29 mouse cellular contexts compared by ENCODE assay signal in the genomic region with DNA sequence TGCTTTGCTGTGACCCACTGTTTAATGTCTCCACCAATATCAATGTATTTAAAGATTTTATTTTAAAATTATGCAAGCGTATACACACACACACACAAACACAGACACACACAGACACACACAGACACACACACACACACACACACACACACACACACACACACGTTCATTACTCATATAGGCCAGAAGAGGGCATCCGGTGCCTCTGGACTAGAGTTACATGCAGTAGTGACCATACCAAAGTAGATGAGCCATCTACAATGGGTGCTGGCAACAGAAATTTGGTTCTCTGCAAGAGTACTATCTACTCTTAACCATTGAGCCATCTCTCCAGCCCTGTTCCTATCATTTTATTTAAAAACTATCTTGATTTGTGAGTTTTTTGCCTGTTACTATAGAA.
A peak's percentile ranks its signal among the peaks of the same experiment; 100 is the strongest.
DNase-seq lines count a peak whose midpoint lies in the region; ATAC-seq and TF ChIP-seq lines count a peak whose summit lies in the region.
"Had no signal": no experiment of that assay in that cellular context is flagged by ENCODE, and none has a peak within 500 bp of the region (broad histone marks: within the 10 kb centered on the region; RNA-seq: fewer than 3 reads in every experiment).

No protein-coding gene starts in this region.

- no peak overlapping the region for H3K9ac ChIP-seq in forebrain, postnatal 0 days
- H3K9ac ChIP-seq in forebrain, embryonic 16.5 days (replicated peaks; ENCODE audit: low read depth, low read length): no peak overlapping the region
- no peak overlapping the region for H3K9ac ChIP-seq in lung, embryonic 14.5 days
- no peak overlapping the region for H3K9ac ChIP-seq in stomach, postnatal 0 days (ENCODE audit: low read length)
- H3K9ac ChIP-seq: embryonic facial prominence, embryonic 13.5 days; forebrain, embryonic 15.5 days; hindbrain, embryonic 13.5 days; limb, embryonic 13.5 days; liver, embryonic 13.5 days; neural tube, embryonic 15.5 days; stomach, embryonic 15.5 days had no signal

- no peak overlapping the region for H3K27ac ChIP-seq in forebrain, postnatal 0 days (ENCODE audit: low read depth, low read length)
- no peak overlapping the region for H3K27ac ChIP-seq in forebrain, embryonic 16.5 days (ENCODE audit: low read length)
- no peak overlapping the region for H3K27ac ChIP-seq in kidney, adult 2 months (ENCODE audit: insufficient read depth, low read depth, low read length)
- no peak overlapping the region for H3K27ac ChIP-seq in lung, embryonic 14.5 days (ENCODE audit: low read depth)
- no peak overlapping the region for H3K27ac ChIP-seq in stomach, postnatal 0 days (replicated peaks)
- H3K27ac ChIP-seq: embryonic facial prominence, embryonic 13.5 days; forebrain, embryonic 10.5 days; forebrain, embryonic 15.5 days; hindbrain, embryonic 13.5 days; limb, embryonic 13.5 days; liver, embryonic 13.5 days; macrophage; neural tube, embryonic 15.5 days; stomach, embryonic 15.5 days had no signal

- TF ChIP-seq CTCF in forebrain, postnatal 0 days (IDR thresholded peaks at IDR 0.05; ENCODE audit: low read depth): peak; percentile 33; the same call in 1 of the 2 replicates
- 0 out of 2 replicates have a peak, but pooled peaks have one; percentile 2 for TF ChIP-seq CTCF in kidney, adult 2 months (conservative IDR thresholded peaks at IDR 0.05; ENCODE audit: insufficient read depth, insufficient read length, low read depth, low read length)
- TF ChIP-seq CTCF in lung, embryonic 14.5 days (IDR thresholded peaks at IDR 0.05; ENCODE audit: low read depth): peak; percentile 46
- peak; percentile 53 for TF ChIP-seq CTCF in stomach, postnatal 0 days (IDR thresholded peaks at IDR 0.05; ENCODE audit: low read depth)

- no peak for TF ChIP-seq EP300 in stomach, postnatal 0 days (optimal IDR thresholded peaks at IDR 0.05)

- no peaks in the 10 kb centered on the region for H3K36me3 ChIP-seq in forebrain, postnatal 0 days (ENCODE audit: insufficient read depth)
- no peaks in the 10 kb centered on the region for H3K36me3 ChIP-seq in forebrain, embryonic 16.5 days (ENCODE audit: control insufficient read depth, insufficient read depth)
- H3K36me3 ChIP-seq in kidney, adult 2 months (ENCODE audit: control insufficient read depth, insufficient read depth, low read length): no peaks in the 10 kb centered on the region
- H3K36me3 ChIP-seq in lung, embryonic 14.5 days (ENCODE audit: insufficient read depth): no peaks in the 10 kb centered on the region
- no peaks in the 10 kb centered on the region for H3K36me3 ChIP-seq in stomach, postnatal 0 days (ENCODE audit: control insufficient read depth, insufficient read depth, low read length)
- H3K36me3 ChIP-seq: embryonic facial prominence, embryonic 13.5 days; forebrain, embryonic 10.5 days; forebrain, embryonic 15.5 days; heart, embryonic 10.5 days; hindbrain, embryonic 13.5 days; limb, embryonic 13.5 days; liver, embryonic 13.5 days; neural tube, embryonic 15.5 days; stomach, embryonic 15.5 days had no signal

- DNase-seq in forebrain, postnatal 0 days: no peak
- DNase-seq in kidney, adult 2 months: no peak
- no peak for DNase-seq in kidney, adult 9 months
- no peak for DNase-seq in lung, embryonic 14.5 days
- DNase-seq in lung, postnatal 25 days (ENCODE audit: low spot score): no peak
- DNase-seq in stomach, postnatal 0 days (ENCODE audit: low spot score): no peak
- DNase-seq in adrenal gland, adult 2 months: no peak
- DNase-seq: adrenal gland, postnatal 25 days; cerebellum, adult 18-20 months; cerebellum, postnatal 10 days; gastrocnemius, postnatal 14 days; heart, postnatal 4 days; kidney, adult 8-10 months; kidney, postnatal 14 days; liver, embryonic 13.5 days; midbrain, embryonic 14.5 days; right cerebral cortex, postnatal 25 days; thymus, postnatal 14 days had no signal

- H3K4me2 ChIP-seq in forebrain, postnatal 0 days (ENCODE audit: low read depth): no peak overlapping the region
- H3K4me2 ChIP-seq in forebrain, embryonic 16.5 days (ENCODE audit: low read length): no peak overlapping the region
- H3K4me2 ChIP-seq in lung, embryonic 14.5 days: no peak overlapping the region
- H3K4me2 ChIP-seq in stomach, postnatal 0 days (replicated peaks; ENCODE audit: low read depth): no peak overlapping the region
- H3K4me2 ChIP-seq: embryonic facial prominence, embryonic 13.5 days; forebrain, embryonic 15.5 days; hindbrain, embryonic 13.5 days; limb, embryonic 13.5 days; liver, embryonic 13.5 days; neural tube, embryonic 15.5 days; stomach, embryonic 15.5 days had no signal

- no peaks in the 10 kb centered on the region for H3K27me3 ChIP-seq in forebrain, postnatal 0 days (ENCODE audit: insufficient read depth, low read length)
- H3K27me3 ChIP-seq in forebrain, embryonic 16.5 days (replicated peaks; ENCODE audit: control insufficient read depth, insufficient read depth, low read length): no peaks in the 10 kb centered on the region
- no peaks in the 10 kb centered on the region for H3K27me3 ChIP-seq in kidney, adult 2 months (replicated peaks; ENCODE audit: control insufficient read depth, insufficient read depth, low read length)
- no peaks in the 10 kb centered on the region for H3K27me3 ChIP-seq in lung, embryonic 14.5 days (ENCODE audit: insufficient read depth, low read length)
- H3K27me3 ChIP-seq in stomach, postnatal 0 days (ENCODE audit: control insufficient read depth, insufficient read depth, low read length): no peaks in the 10 kb centered on the region
- H3K27me3 ChIP-seq: embryonic facial prominence, embryonic 13.5 days; forebrain, embryonic 15.5 days; hindbrain, embryonic 13.5 days; liver, embryonic 13.5 days; stomach, embryonic 15.5 days had no signal

- H3K9me3 ChIP-seq in forebrain, postnatal 0 days (ENCODE audit: low read length): no peaks in the 10 kb centered on the region
- H3K9me3 ChIP-seq in forebrain, embryonic 16.5 days (ENCODE audit: control insufficient read depth, low read length): no peaks in the 10 kb centered on the region
- no peaks in the 10 kb centered on the region for H3K9me3 ChIP-seq in lung, embryonic 14.5 days (ENCODE audit: low read depth, low read length)
- no peaks in the 10 kb centered on the region for H3K9me3 ChIP-seq in stomach, postnatal 0 days (ENCODE audit: control insufficient read depth, low read length)
- H3K9me3 ChIP-seq: embryonic facial prominence, embryonic 13.5 days; forebrain, embryonic 10.5 days; forebrain, embryonic 15.5 days; heart, embryonic 10.5 days; hindbrain, embryonic 13.5 days; liver, embryonic 13.5 days; stomach, embryonic 15.5 days had no signal

- ATAC-seq in forebrain, postnatal 0 days: no peak
- ATAC-seq in forebrain, embryonic 16.5 days: no peak
- no peak for ATAC-seq in lung, embryonic 14.5 days (ENCODE audit: insufficient read depth)
- ATAC-seq in stomach, postnatal 0 days (ENCODE audit: low FRiP score, low TSS enrichment): no peak
- ATAC-seq: forebrain, embryonic 15.5 days; inflammation-experienced regulatory T-cells, adult 6 months had no signal

- 77% methylated on average over 3 of the region's 3 CpGs for WGBS in forebrain, postnatal 0 days
- 79% methylated on average over 3 of the region's 3 CpGs for WGBS in forebrain, embryonic 16.5 days
- WGBS in kidney, adult 2 months: 75% methylated on average over 3 of the region's 3 CpGs
- 76% methylated on average over 3 of the region's 3 CpGs for WGBS in lung, embryonic 14.5 days
- 68% methylated on average over 3 of the region's 3 CpGs for WGBS in stomach, postnatal 0 days

- TF ChIP-seq POLR2A in kidney, adult 2 months (IDR thresholded peaks at IDR 0.05; ENCODE audit: low read depth, low read length): no peak

- no peak overlapping the region for H3K4me3 ChIP-seq in forebrain, postnatal 0 days (ENCODE audit: low read depth, low read length)
- H3K4me3 ChIP-seq in forebrain, embryonic 16.5 days (replicated peaks; ENCODE audit: low read length): no peak overlapping the region
- H3K4me3 ChIP-seq in kidney, adult 2 months (ENCODE audit: insufficient read depth, low read depth, low read length): no peak overlapping the region
- H3K4me3 ChIP-seq in lung, embryonic 14.5 days (ENCODE audit: low read depth, low read length): no peak overlapping the region
- H3K4me3 ChIP-seq in stomach, postnatal 0 days (ENCODE audit: low read depth, low read length): no peak overlapping the region
- H3K4me3 ChIP-seq: embryonic facial prominence, embryonic 13.5 days; forebrain, embryonic 10.5 days; forebrain, embryonic 15.5 days; heart, embryonic 10.5 days; hindbrain, embryonic 13.5 days; limb, embryonic 13.5 days; liver, embryonic 13.5 days; neural tube, embryonic 15.5 days; stomach, embryonic 15.5 days had no signal

- peaks cover 5% of the 10 kb centered on the region; the same call in 1 of the 2 replicates for H3K4me1 ChIP-seq in forebrain, postnatal 0 days (ENCODE audit: insufficient read depth)
- peaks cover 12% of the 10 kb centered on the region for H3K4me1 ChIP-seq in forebrain, embryonic 16.5 days (replicated peaks; ENCODE audit: control insufficient read depth, insufficient read depth, low read length)
- H3K4me1 ChIP-seq in kidney, adult 2 months (ENCODE audit: control insufficient read depth, insufficient read depth, low read length): no peaks in the 10 kb centered on the region
- H3K4me1 ChIP-seq in lung, embryonic 14.5 days (ENCODE audit: insufficient read depth): no peaks in the 10 kb centered on the region
- no peaks in the 10 kb centered on the region for H3K4me1 ChIP-seq in stomach, postnatal 0 days (replicated peaks; ENCODE audit: control insufficient read depth, insufficient read depth)
- H3K4me1 ChIP-seq: forebrain, embryonic 10.5 days; liver, embryonic 13.5 days had no signal

Comparison
In these comparisons a context has a peak if more than half of its experiments do, and no peak if none do; other contexts are left out.
1. CTCF ChIP-seq: peak in every context shown above with its lines; median percentile 53 in stomach, postnatal 0 days; 46 in lung, embryonic 14.5 days; 33 in forebrain, postnatal 0 days; 2 in kidney, adult 2 months.